Mouse (Mus musculus) erythroblast, embryonic 14.5 days (primary cell): Measurements from ENCODE around the gene Kcna10. TPM values are rescaled to one million over a fixed set of nuclear protein-coding genes. Genes with fewer than 3 reads are reported as not detected.

ENCODE experiments used
- H3K27me3 ChIP-seq: 2 replicates; pipeline ENCODE4 v1.6.1; 2012; ENCODE audit warnings: inconsistent platforms; ENCODE audit not compliant: control insufficient read depth
- H3K36me3 ChIP-seq: 2 replicates; pipeline ENCODE4 v1.6.1; 2012; ENCODE audit warnings: mild to moderate bottlenecking, inconsistent platforms; ENCODE audit not compliant: control insufficient read depth
- H3K4me1 ChIP-seq: 2 replicates; pipeline ENCODE4 v1.6.1; 2012; ENCODE audit warnings: inconsistent platforms; ENCODE audit not compliant: control insufficient read depth
- H3K4me3 ChIP-seq: replicated peaks from 2 replicates; pipeline ENCODE3; 2012; ENCODE audit warnings: moderate library complexity, mild to moderate bottlenecking, inconsistent platforms
- H3K9me3 ChIP-seq: 2 replicates; pipeline ENCODE4 v1.6.1; 2012; ENCODE audit warnings: low read length, inconsistent platforms, mixed read lengths; ENCODE audit not compliant: control insufficient read depth
- GATA1 ChIP-seq: IDR thresholded peaks from 2 replicates; pipeline ENCODE4 v1.6.1; 2012; ENCODE audit warnings: low read length, inconsistent platforms, mixed read lengths
- TAL1 ChIP-seq: IDR thresholded peaks from 3 replicates; pipeline ENCODE4 v1.6.1; 2012; ENCODE audit warnings: low read length, inconsistent platforms, mixed read lengths
- polyA plus RNA-seq: library from polyadenylated mRNA; stranded (reverse); fragments of >175 nt; gene quantifications from 2 replicates; pipeline ENCODE4 v1.2.3, GENCODE M21; 2012

The Kcna10 gene
- polyA plus RNA-seq, 1 experiment: not detected

DNA sequence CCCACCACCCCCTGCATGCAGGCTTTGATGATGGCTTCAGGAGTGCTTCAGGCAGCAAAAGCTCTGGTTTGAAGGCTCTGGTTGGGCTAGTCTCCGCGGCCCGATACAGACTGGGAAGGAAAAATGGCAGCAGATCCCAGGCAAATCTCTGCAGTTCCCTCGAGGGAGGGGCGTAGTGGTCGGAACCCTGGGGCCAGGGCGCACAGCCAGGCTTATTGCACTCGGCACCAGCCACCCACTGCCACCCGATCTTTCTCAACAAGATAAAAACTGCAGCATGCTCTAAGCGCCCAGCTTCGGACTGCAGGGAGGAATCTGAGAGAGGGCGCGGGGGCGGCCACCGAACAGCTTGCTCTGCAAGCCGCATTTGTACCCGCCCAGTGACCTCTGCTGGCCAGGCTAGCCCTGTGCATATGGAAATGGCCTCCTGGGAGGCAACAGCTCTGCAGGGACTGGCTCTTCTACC lies 23.0 kb upstream of the Kcna10 start:
- Histone ChIP-seq H3K4me1 (no peaks in the 10 kb centered on the region), H3K9me3 (no peaks in the 10 kb centered on the region), H3K27me3 (peaks cover 6% of the 10 kb centered on the region; the same call in 1 of the 2 replicates), H3K36me3 (no peaks in the 10 kb centered on the region), H3K4me3 (no peak overlapping the region)
- TF ChIP-seq GATA1 (no peak), TAL1 (no peak)

DNA sequence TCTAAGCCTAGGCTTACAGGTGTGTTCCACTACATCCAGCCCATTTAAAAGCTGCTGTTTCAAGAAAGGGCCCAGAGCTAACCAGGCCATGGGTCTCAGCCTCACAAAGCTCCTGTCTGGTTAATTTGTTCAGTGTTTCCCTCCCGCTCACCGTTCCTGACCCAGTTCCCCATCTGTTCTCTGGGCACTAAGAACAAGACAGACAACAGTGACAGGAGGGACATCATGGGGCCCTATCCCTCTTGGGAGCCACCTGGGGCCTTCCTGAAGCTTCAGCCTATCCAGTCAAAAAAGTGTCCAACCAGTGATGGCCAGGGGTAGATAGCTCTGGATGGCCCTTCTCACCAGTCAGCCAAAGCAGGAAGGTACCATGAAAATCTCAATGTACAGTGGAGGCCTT lies 20.1 kb upstream of the Kcna10 start:
- Histone ChIP-seq H3K27me3 (peaks cover 6% of the 10 kb centered on the region; the same call in 1 of the 2 replicates), H3K4me1 (no peaks in the 10 kb centered on the region), H3K9me3 (no peaks in the 10 kb centered on the region), H3K4me3 (no peak overlapping the region), H3K36me3 (no peaks in the 10 kb centered on the region)
- TF ChIP-seq TAL1 (no peak), GATA1 (no peak)

DNA sequence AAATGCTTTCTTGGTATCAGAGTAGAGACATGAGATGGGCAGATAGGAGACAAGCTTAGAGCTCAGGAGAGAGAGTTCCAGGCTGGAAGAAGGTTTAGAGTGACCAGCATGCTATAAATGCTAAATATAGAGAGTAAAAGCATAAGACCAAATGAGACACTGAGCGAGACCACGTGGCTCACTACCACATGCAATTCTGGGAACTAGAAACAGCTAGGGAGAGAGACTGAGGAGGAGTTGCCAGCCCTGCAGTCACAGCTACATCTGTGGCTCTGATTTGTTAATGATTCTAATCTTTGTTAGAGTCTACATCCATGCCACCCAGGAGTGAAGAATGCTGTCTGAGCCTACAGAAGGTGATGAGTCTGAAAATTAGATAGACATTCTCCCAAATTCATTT lies 13.3 kb upstream of the Kcna10 start:
- Histone ChIP-seq H3K9me3 (no peaks in the 10 kb centered on the region), H3K27me3 (no peaks in the 10 kb centered on the region), H3K4me3 (no peak overlapping the region), H3K36me3 (no peaks in the 10 kb centered on the region), H3K4me1 (no peaks in the 10 kb centered on the region)
- no peak for TF ChIP-seq GATA1
- TF ChIP-seq TAL1: no peak

DNA sequence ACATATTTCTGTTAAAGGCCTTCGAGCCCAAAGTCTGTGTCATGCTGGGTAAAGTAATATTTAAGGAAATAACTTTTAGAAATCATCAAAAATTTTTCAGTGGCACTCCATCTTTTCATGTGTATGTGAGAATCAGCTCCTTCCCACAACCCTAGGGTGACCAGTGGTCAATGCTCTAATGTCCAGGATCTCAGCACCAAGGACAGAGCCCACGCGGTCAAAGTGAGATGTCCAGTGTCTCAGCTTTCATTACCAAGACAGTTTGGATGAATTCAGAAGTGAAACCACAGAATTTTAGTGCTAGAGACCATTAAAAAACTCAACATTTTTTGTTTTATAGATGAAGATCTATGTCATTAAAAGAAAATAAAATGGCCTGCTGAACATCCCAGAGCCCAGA lies 10.9 kb upstream of the Kcna10 start:
- Histone ChIP-seq H3K27me3 (no peaks in the 10 kb centered on the region), H3K4me3 (no peak overlapping the region), H3K4me1 (no peaks in the 10 kb centered on the region), H3K9me3 (no peaks in the 10 kb centered on the region), H3K36me3 (no peaks in the 10 kb centered on the region)
- no peak for TF ChIP-seq GATA1
- no peak for TF ChIP-seq TAL1

DNA sequence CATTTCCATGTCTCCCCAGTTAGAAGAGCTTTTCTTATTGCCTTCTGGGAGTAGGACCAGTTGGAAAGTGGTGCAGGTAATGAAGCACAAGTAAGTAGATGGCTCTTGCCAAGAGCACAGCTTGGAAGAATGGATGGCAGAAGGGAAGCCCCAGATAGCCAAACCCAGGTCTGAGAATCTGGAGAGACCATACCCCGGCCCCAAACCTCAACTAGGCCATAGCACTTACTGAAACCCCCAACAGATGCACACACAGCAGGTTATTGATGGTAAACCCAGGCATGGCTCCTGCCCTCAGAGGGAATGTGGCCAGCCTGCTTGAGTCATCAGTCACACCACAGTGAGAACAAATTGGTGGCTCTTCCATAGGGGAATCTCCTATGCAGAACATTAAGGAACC lies 10.3 kb upstream of the Kcna10 start:
- H3K27me3 ChIP-seq: no peaks in the 10 kb centered on the region
- no peaks in the 10 kb centered on the region for H3K9me3 ChIP-seq
- no peaks in the 10 kb centered on the region for H3K36me3 ChIP-seq
- H3K4me1 ChIP-seq: no peaks in the 10 kb centered on the region
- TF ChIP-seq TAL1 (no peak), GATA1 (no peak)
- H3K4me3 ChIP-seq: no peak overlapping the region

DNA sequence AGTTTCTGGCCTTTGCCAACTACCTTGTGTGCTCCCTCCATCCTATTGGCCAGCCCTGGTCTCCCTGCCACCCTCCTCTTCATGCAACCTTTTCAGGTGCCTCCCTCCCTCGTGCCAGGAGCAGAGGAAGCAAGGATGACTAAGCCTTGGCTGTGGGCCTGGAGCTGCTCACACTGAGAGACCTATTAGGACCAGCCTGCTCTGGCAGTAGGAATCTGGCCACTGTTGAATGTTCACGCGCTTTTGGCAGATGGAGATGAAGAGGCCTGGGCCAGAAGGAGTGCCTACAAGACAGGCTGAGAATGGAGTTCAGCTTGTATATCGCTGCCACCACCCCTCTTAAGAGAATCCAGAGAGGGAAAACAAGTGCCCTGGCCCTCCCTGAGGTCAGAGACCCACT lies 7.4 kb upstream of the Kcna10 start:
- Histone ChIP-seq H3K4me3 (no peak overlapping the region), H3K9me3 (no peaks in the 10 kb centered on the region), H3K4me1 (no peaks in the 10 kb centered on the region), H3K36me3 (no peaks in the 10 kb centered on the region), H3K27me3 (no peaks in the 10 kb centered on the region)
- TF ChIP-seq GATA1 (no peak), TAL1 (no peak)

DNA sequence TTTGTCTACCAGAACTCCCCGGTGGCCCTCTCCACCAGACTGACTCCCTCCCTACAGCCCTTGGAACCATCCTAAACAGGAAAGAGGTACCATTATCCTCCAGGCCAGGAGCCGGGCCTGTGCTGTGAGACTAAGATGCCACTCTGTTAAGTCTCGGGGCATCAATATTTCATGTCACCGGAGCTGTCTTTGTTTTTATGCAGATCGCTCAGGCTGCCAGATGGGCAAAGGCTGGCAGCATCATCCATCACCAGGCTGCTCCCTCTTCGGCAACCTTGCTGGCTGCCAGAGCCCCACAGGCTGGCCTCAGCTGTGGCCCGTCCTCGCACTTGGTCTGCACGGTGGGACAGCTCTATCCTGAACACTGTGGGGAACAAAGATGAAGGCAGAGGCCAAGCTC lies 6.4 kb upstream of the Kcna10 start:
- Histone ChIP-seq H3K36me3 (no peaks in the 10 kb centered on the region), H3K27me3 (no peaks in the 10 kb centered on the region), H3K4me3 (no peak overlapping the region), H3K4me1 (no peaks in the 10 kb centered on the region), H3K9me3 (no peaks in the 10 kb centered on the region)
- TF ChIP-seq GATA1: no peak
- TF ChIP-seq TAL1: no peak

DNA sequence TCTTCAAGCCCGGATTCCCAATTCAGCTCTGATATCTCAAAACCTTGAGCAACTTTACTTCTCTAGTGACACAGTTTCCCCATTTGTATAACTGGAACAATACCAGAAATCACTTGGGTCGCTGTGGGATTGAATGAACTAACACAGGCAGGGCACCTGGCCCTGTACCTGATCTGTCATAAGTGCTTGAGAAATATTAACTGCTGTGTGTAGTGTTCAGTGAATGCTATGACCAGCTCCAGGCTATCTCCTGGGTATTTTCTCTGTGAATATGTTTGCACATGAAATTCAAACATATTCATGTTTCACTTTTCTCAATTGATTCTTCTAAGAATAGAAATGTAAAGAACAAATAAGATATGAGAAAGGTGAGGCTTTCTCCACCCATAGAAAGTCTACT lies 2.0 kb upstream of the Kcna10 start:
- Histone ChIP-seq H3K4me3 (no peak overlapping the region), H3K4me1 (no peaks in the 10 kb centered on the region), H3K27me3 (no peaks in the 10 kb centered on the region), H3K9me3 (no peaks in the 10 kb centered on the region), H3K36me3 (no peaks in the 10 kb centered on the region)
- TF ChIP-seq GATA1 (no peak), TAL1 (no peak)

DNA sequence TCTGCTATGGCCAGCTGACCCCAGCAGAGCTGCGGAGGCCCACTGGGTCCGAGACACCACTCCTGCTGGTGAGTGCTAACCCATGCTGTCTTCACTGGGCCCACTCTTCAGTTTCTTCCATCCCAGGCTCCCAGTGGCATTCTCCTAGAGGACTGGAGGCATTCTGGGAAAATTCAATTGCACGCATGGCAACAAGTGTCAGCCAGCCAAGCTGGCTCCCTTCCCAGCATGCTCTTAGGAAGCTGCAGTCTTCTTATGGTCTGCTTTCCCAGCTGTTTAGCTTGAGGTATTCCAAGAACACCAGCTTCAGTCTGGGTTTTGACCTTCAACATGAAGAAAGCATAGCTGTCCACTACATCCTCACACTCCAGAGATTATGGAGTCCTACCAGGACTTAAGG lies 322 bp downstream of the Kcna10 start:
- TF ChIP-seq TAL1 (no peak), GATA1 (no peak)
- H3K9me3 ChIP-seq: no peaks in the 10 kb centered on the region

DNA sequence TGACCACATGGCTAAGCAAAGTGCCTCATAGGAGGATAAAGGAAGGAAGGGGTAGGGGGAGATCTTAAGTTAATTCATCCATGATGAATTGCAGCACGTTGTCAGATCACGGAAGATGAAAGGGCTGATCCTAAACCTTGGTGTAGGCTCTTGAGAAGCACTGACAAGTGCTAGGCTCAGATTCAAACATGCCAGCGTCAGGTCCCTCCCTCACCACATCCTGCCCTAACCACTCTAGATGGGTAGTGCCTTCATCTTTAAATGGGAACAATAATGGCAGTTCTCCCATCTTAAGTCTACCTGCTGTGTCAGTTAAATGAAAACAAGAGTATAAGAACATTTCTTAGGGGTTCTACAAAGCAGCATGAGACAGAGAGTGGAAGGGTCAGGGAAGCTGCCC lies 2.7 kb downstream of the Kcna10 start:
- H3K36me3 ChIP-seq: no peaks in the 10 kb centered on the region
- no peaks in the 10 kb centered on the region for H3K9me3 ChIP-seq
- H3K4me3 ChIP-seq: no peak overlapping the region
- H3K4me1 ChIP-seq: no peaks in the 10 kb centered on the region
- no peaks in the 10 kb centered on the region for H3K27me3 ChIP-seq
- TF ChIP-seq TAL1: no peak
- no peak for TF ChIP-seq GATA1

More for the DNA sequence above, 322 bp downstream of the Kcna10 start:
- H3K27me3 ChIP-seq: no peaks in the 10 kb centered on the region
- H3K36me3 ChIP-seq: no peaks in the 10 kb centered on the region
- H3K4me3 ChIP-seq: no peak overlapping the region
- no peaks in the 10 kb centered on the region for H3K4me1 ChIP-seq
